Mouse (Mus musculus) liver, embryonic 11.5 days (tissue): ENCODE results near the gene Tufm. TPM values are rescaled to one million over a fixed set of nuclear protein-coding genes. Genes with fewer than 3 reads are reported as not detected.
"Not testable (repeated sequence)": the region's sequence is repeated elsewhere in the genome, so short reads cannot be mapped to it uniquely, and the experiment has no call there.

Experiments
- ATAC-seq: fragments of 200-750 bp; cut with Nextera tagmentation; replicated peaks from 2 replicates; pipeline ENCODE4 v1.8.0; 2017; ENCODE audit warnings: moderate number of reproducible peaks, mild to moderate bottlenecking, moderate TSS enrichment, moderate library complexity; ENCODE audit not compliant: low FRiP score
- DNase-seq: peaks from one replicate; pipeline ENCODE4 v3.0.0-alpha.2; 2017; ENCODE audit warnings: low spot score
- H3K27ac ChIP-seq: fragments of 300-500 bp; sonication (generic); 2 replicates; pipeline ENCODE4 v1.5.1; 2014; ENCODE audit warnings: mild to moderate bottlenecking, low read depth, low read length, control low read depth
- H3K27me3 ChIP-seq: fragments of 300-500 bp; sonication (generic); replicated peaks from 2 replicates; pipeline ENCODE4 v1.6.1; 2014; ENCODE audit warnings: low read length, mixed read lengths; ENCODE audit not compliant: control insufficient read depth, insufficient read depth
- H3K36me3 ChIP-seq: fragments of 300-500 bp; sonication (generic); 2 replicates; pipeline ENCODE4 v1.6.1; 2014; ENCODE audit warnings: mild to moderate bottlenecking, low read length, moderate library complexity, mixed read lengths; ENCODE audit not compliant: control insufficient read depth, insufficient read depth
- H3K4me1 ChIP-seq: fragments of 300-500 bp; sonication (generic); replicated peaks from 2 replicates; pipeline ENCODE4 v1.6.1; 2014; ENCODE audit warnings: low read length, mixed read lengths; ENCODE audit not compliant: control insufficient read depth, insufficient read depth
- H3K4me2 ChIP-seq: fragments of 300-500 bp; sonication (generic); 2 replicates; pipeline ENCODE4 v1.6.1; 2014; ENCODE audit warnings: mild to moderate bottlenecking, control low read depth, moderate library complexity
- H3K4me3 ChIP-seq: fragments of 300-500 bp; sonication (generic); 2 replicates; pipeline ENCODE4 v1.5.1; 2014; ENCODE audit warnings: low read depth, low read length, control low read depth
- H3K9ac ChIP-seq: fragments of 300-500 bp; sonication (generic); 2 replicates; pipeline ENCODE4 v1.6.1; 2014; ENCODE audit warnings: low read depth, low read length, control low read depth
- H3K9me3 ChIP-seq: fragments of 300-500 bp; sonication (generic); 2 replicates; pipeline ENCODE4 v1.6.1; 2016; ENCODE audit warnings: low read length, inconsistent platforms, mixed read lengths; ENCODE audit not compliant: control insufficient read depth
- WGBS: fragments of 180-500 bp; shearing (Covaris S2); extraction: QIAGEN DNeasy Blood & Tissue Kit; methylation state at CpG from one replicate; pipeline ENCODE4 v1.1.7; 2014; 5-methylcytosine and 5-hydroxymethylcytosine counted together
- polyA plus RNA-seq: library from polyadenylated mRNA; unstranded; fragments of >200 nt; fragmentation: Nextera tagmentation; extraction: Ambion mirVana; gene quantifications from 2 replicates; pipeline ENCODE4 v1.2.1, GENCODE M21; 2014

Gene Tufm
- polyA plus RNA-seq, 1 experiment from 2014 or later = 193 TPM

DNA sequence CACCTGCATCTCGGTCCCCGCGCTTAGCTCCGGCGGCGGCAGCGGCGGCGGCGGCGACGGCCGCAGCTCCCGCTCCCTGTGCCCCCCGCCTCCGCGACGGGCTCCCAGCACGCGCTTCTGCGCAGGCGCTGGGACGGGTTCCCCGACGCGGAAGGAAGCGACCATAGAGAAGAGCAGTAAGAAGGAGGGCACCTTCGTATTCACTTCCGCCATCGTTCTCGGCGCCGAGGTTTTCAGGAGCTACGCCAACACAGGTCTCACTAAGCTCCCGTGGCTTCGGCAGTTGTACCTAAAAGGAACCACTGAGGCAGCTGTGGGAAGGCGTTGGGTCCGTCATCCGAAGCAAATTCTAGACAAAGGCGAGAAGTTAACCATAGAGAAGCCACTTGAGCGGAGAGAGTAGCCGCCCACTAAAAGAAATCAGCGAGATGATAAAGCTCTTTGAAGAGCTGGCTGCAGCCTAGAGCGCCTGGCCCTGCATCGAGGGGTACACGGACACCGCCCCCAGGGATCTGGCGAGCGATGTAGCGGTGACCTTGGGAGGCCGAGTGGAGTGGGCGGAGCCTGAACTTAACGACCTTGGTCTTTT lies 12.1 kb upstream of the Tufm start, which contains the start of gene Sh2b1:
TSS of gene Sh2b1 (minus strand) at position 432 of the 589 bp plus-strand sequence.
- Histone ChIP-seq H3K27me3 (no peaks in the 10 kb centered on the region), H3K36me3 (peaks cover 19% of the 10 kb centered on the region), H3K4me3 (peak within 1 kb of the TSS; percentile 97), H3K4me2 (peak within 1 kb of the TSS; percentile 96), H3K4me1 (peaks cover 40% of the 10 kb centered on the region), H3K9me3 (no peaks in the 10 kb centered on the region), H3K27ac (peak within 1 kb of the TSS; percentile 83), H3K9ac (peak within 1 kb of the TSS; percentile 96)
- DNase-seq (peak; percentile 86), ATAC-seq (peak; percentile 90)
- WGBS = under 1% methylated on average over 53 of the region's 53 CpGs

DNA sequence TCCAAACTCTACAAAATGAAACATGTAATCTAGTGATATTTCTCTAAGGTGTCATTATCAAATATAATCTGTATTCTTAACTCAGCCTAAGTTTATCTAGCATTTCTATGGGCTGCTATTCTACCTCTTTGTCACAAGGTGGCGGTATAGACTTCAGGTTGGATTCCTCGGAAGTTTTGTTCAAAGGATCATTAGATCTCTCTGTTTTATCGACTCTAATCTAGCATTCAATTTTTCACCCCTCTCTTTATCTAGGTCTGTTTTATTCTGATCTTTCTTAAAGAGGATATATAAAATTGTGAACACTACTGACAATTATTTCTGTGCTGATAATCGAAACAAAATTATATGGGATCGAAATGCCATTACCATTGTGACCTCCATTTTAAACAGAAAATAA lies 5.5 kb upstream of the Tufm start:
- DNase-seq = no peak
- 18% methylated on average over 5 of the region's 5 CpGs for WGBS

DNA sequence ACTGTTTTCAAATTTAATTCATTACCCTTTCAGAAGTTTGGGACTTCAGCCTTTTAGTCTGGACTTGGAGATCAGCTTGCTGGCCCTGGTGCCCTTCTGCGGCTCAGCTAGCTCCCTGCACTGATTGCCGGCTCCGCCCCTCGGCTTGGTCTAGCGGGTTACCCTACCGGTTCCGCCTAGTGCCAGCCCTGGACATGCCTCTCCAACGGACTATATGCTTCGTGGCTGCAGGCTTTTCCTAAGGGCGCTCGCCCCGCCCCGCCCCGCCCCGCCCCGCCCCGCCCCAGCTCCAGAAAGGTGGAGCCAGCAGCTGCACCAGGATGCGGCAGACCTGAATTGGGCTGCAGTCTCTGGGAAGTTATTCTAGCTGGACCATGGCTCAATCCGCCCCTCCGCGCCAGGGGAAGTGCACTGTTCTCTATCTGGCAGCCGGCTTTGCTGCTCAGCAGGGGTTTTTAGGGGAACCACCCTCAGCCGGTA lies 4.7 kb upstream of the Tufm start:
- no peaks in the 10 kb centered on the region for H3K27me3 ChIP-seq
- H3K9me3 ChIP-seq = no peaks in the 10 kb centered on the region
- 0% methylated on average over 23 of the region's 23 CpGs for WGBS
- 0 out of 2 replicates have a peak overlapping the region, but pooled peaks have one; percentile 4 for H3K9ac ChIP-seq
- 0 out of 2 replicates have a peak overlapping the region, but pooled peaks have one; percentile 32 for H3K27ac ChIP-seq
- peak overlapping the region; percentile 73 for H3K4me2 ChIP-seq
- peak; percentile 81 for ATAC-seq
- H3K4me3 ChIP-seq = peak overlapping the region; percentile 21
- H3K36me3 ChIP-seq = no peaks in the 10 kb centered on the region
- peak; percentile 83 for DNase-seq
- no peaks in the 10 kb centered on the region; the same call in 1 of the 2 replicates for H3K4me1 ChIP-seq

More for the DNA sequence above, 5.5 kb upstream of the Tufm start:
- Histone ChIP-seq H3K27me3 (no peaks in the 10 kb centered on the region), H3K4me1 (no peaks in the 10 kb centered on the region; the same call in 1 of the 2 replicates), H3K4me2 (0 out of 2 replicates have a peak overlapping the region, but pooled peaks have one; percentile 13), H3K27ac (no peak overlapping the region), H3K4me3 (no peak overlapping the region), H3K9ac (no peak overlapping the region), H3K9me3 (no peaks in the 10 kb centered on the region), H3K36me3 (no peaks in the 10 kb centered on the region)
- ATAC-seq = no peak

DNA sequence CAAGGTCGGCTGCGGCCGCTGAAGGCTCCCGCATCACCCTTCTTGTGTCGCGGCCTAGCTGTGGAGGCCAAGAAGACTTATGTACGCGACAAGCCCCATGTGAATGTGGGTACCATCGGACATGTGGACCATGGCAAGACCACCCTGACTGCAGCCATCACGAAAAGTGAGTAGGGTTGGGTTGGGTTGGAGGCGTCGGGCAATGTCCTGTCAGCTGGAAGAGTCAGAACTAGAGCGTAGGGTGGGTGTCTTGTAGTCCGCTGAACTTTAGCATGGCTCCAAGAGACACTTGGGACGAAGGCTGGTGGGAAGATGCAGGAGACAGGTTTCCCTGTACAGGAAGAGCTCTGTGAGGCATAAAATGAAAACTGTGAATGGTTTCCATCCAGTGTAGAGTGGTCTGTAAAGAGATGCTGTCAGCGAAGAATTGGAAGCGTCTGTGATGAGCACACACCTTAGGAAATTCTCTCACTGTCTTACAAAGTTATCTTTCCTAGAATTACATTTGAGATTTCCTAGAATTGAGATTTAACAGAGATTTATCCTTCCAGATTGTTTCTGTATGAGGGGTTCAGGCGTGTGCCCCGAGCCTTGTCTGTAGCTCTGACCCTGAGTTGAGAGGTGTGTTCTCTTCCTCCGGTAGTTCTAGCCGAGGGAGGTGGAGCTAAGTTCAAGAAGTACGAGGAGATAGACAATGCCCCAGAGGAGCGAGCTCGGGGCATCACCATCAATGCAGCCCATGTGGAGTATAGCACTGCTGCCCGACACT lies 640 bp downstream of the Tufm start:
- H3K27me3 ChIP-seq, H3K4me1 ChIP-seq, DNase-seq, H3K9me3 ChIP-seq: not testable (repeated sequence)
- WGBS = 13% methylated on average over 20 of the region's 25 CpGs
- peak overlapping the region; percentile 21; the same call in 1 of the 2 replicates for H3K27ac ChIP-seq
- peaks cover 12% of the 10 kb centered on the region for H3K36me3 ChIP-seq
- peak overlapping the region; percentile 94 for H3K4me2 ChIP-seq
- H3K9ac ChIP-seq = peak overlapping the region; percentile 76
- peak overlapping the region; percentile 72 for H3K4me3 ChIP-seq
- peak; percentile 7; the same call in 1 of the 2 replicates for ATAC-seq

DNA sequence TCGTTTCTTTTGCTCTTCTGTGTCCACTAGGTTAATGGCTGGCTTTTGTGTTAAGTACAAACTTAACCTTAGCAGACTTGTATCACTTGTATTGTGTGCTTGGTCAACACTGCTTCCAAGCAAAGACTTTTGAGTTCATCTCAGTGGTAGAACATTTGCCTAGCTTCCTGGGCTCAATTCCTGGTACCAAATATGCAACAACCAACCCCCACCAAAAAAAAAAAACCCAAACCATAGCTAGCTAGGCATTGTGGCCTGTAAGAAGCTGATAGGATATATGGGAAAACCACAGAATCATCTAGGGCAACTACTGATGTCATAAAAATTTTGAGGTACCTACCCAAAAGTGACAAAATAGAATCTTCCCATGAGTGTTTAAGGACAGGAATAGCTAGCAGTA lies 3.8 kb downstream of the Tufm start:
- peaks cover 10% of the 10 kb centered on the region for H3K4me1 ChIP-seq
- 69% methylated on average over 1 of the region's 1 CpGs for whole genome bisulfite sequencing
- H3K9ac ChIP-seq = no peak overlapping the region
- H3K9me3 ChIP-seq = no peaks in the 10 kb centered on the region
- H3K4me2 ChIP-seq = no peak overlapping the region
- no peak overlapping the region for H3K27ac ChIP-seq
- no peak overlapping the region for H3K4me3 ChIP-seq
- no peak for ATAC-seq
- H3K27me3 ChIP-seq = no peaks in the 10 kb centered on the region
- DNase-seq = no peak
- H3K36me3 ChIP-seq = peaks cover 43% of the 10 kb centered on the region

DNA sequence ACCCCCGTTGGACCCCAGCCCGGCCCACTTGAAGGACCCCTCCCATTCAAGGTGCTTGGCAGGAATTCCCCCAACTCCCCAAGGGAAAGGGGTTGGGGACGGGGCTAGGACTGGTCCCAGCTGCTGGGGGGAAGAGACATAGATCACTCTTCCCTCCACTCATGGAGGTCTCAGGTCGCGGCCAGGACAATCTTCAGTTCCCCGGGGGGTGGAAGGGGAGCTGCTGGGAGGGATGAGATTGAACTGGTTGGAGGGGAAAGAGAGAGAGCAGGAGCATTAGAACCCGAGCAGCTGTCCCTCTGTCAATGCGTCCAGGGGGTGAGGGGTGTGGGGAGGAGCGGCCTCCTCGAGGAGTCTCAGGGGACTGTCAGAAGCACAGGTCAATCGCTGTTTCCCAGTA lies 4.8 kb downstream of the Tufm start:
- Histone ChIP-seq H3K4me1 (peaks cover 10% of the 10 kb centered on the region), H3K9ac (no peak overlapping the region), H3K27me3 (no peaks in the 10 kb centered on the region), H3K27ac (no peak overlapping the region), H3K9me3 (no peaks in the 10 kb centered on the region), H3K36me3 (peaks cover 53% of the 10 kb centered on the region), H3K4me2 (no peak overlapping the region), H3K4me3 (no peak overlapping the region)
- 72% methylated on average over 11 of the region's 11 CpGs for WGBS
- DNase-seq (no peak), ATAC-seq (no peak)

DNA sequence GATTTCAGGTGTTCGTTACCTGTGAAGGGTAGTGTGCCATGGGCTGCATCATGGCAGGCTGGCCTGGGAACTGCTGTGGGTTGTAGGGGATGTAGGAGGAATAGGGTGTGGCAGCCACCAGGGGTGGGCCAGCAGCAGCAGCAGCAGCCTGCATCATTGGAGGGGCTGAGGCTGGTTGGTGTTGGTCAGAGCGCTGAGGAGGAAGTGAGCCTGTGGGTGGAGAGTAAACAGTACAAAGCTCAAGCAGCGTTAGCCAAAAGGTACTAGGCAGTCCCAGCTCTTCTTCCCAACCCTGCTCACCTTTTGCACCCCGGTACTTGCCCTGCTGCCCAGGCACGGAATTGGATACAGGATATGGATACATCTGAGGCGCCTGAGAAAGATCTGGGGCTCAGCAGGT lies 7.0 kb downstream of the Tufm start:
- Histone ChIP-seq H3K27ac (no peak overlapping the region), H3K9me3 (no peaks in the 10 kb centered on the region), H3K4me2 (no peak overlapping the region), H3K36me3 (peaks cover 71% of the 10 kb centered on the region), H3K4me1 (peaks cover 4% of the 10 kb centered on the region; the same call in 1 of the 2 replicates), H3K9ac (no peak overlapping the region), H3K27me3 (no peaks in the 10 kb centered on the region), H3K4me3 (no peak overlapping the region)
- ATAC-seq (peak; percentile 24; the same call in 1 of the 2 replicates), DNase-seq (no peak)
- 79% methylated on average over 6 of the region's 6 CpGs for WGBS

DNA sequence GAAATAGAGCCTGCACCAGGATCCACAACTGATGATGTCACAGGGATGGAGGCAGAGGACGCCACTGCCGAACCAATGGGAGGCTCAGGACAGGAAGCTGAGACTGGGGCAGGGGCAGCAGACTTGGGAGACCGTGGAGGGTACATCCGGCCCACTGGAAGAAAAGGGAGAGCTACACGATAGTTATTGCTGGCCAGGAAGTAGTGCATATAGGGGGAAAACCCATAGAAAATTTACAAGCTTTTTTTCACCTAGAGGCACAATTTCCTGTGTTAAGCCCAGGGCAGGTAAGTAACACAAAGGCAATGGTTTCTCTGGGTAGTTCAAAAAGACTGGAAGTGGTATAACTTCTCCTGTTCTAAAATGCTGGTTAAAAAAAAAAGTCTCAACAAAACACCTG lies 9.3 kb downstream of the Tufm start:
- Histone ChIP-seq H3K9ac (no peak overlapping the region), H3K4me3 (no peak overlapping the region), H3K4me1 (peaks cover 14% of the 10 kb centered on the region), H3K9me3 (no peaks in the 10 kb centered on the region), H3K27ac (no peak overlapping the region), H3K4me2 (no peak overlapping the region), H3K27me3 (no peaks in the 10 kb centered on the region), H3K36me3 (peaks cover 93% of the 10 kb centered on the region)
- ATAC-seq (no peak), DNase-seq (no peak)
- whole genome bisulfite sequencing = 91% methylated on average over 5 of the region's 5 CpGs
